Mouse (Mus musculus): ENCODE results near the gene Lgals2. TPM values are rescaled to one million over a fixed set of nuclear protein-coding genes. Genes with fewer than 3 reads are reported as not detected.

The Lgals2 gene
- total RNA-seq (2014; fragmentation: Nextera tagmentation) (not detected in 2 replicates), total RNA-seq (2017) (not detected in 2 replicates), polyA plus RNA-seq (2012) (not detected in 2 replicates)

DNA sequence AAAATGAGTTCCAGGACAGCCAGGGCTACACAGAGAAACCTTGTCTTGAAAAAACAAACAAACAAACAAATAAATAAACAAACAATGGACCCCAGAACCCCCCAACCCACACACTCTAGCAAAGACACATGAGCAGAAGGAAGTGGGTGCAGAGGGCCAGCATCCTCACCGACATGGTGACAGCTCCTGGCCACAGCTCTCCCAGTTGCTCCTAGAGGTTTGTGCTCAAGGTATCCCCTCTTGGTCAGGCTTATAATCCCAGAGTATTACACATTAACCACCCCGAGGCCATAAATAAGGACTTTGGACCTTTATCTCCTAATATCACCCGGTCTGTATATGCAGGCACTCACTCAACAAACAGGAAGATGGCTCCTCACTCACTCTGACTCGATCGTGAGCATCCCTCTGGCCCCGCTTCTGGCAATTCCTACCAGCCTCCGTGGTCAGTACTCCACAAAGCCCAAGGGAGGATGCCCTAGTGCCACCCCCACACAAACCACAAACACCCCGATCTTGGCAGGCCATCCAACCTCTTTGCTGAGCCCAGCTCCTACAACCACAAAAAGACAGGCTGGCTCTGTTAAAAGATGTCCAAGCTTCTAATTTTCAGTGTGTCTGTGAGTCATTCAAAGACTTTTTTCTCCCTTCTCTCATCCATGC is at the start of gene Lgals2:
TSS of gene Lgals2 (minus strand) at position 227 of the 663 bp plus-strand sequence.
- Histone ChIP-seq H3K4me3 (ENCODE audit: low read depth, low read length) (no peak within 1 kb of the TSS), H3K9me3 (replicated peaks) (no peaks in the 10 kb centered on the region), H3K27me3 (ENCODE audit: insufficient read depth, low read length) (peaks cover 60% of the 10 kb centered on the region), H3K4me1 (ENCODE audit: insufficient read depth, low read depth, low read length) (peaks cover 30% of the 10 kb centered on the region), H3K36me3 (replicated peaks) (no peaks in the 10 kb centered on the region)
- ATAC-seq (ENCODE audit: extremely low read depth, insufficient number of reproducible peaks, low FRiP score, poor library complexity, severe bottlenecking) = no peak
- no peak for TF ChIP-seq CTCF (IDR thresholded peaks at IDR 0.05; ENCODE audit: low read depth, low read length)
- DNase-seq (ENCODE audit: low spot score) = no peak

DNA sequence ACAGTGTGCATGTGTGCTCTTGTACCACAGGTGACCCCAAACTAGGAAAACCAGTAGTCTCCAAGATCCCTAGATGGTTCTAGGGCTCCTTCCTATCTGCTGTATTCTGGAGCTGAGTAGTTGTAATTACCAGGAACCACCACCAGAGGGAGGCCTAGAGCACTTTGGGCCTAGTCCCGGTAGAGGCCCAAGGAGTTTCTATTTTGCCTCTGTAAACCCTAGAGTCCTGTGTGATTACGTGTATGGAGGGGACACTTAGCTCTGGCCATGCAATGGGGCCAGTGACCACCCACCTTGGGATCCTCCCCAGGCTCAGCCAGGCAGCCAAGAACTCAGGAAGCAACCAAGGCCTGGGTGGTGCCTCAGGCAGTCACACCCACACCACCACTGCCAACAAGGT is 47.9 kb upstream of the Lgals2 start:
- Histone ChIP-seq H3K36me3 (replicated peaks) (peaks cover 78% of the 10 kb centered on the region), H3K4me3 (ENCODE audit: low read depth, low read length) (peak overlapping the region; percentile 65; the same call in 1 of the 2 replicates), H3K4me1 (ENCODE audit: insufficient read depth, low read depth, low read length) (peaks cover 79% of the 10 kb centered on the region), H3K27me3 (ENCODE audit: insufficient read depth, low read length) (no peaks in the 10 kb centered on the region), H3K9me3 (replicated peaks) (no peaks in the 10 kb centered on the region)
- no peak for ATAC-seq (ENCODE audit: extremely low read depth, insufficient number of reproducible peaks, low FRiP score, poor library complexity, severe bottlenecking)
- DNase-seq (ENCODE audit: low spot score) = no peak
- no peak for TF ChIP-seq GATA1 (IDR thresholded peaks at IDR 0.05; ENCODE audit: borderline replicate concordance, low read length)
- peak; percentile 94 for TF ChIP-seq CTCF (IDR thresholded peaks at IDR 0.05; ENCODE audit: low read depth, low read length)

GRCm38 (mm10) chr15:78901422-78901789 is 46.1 kb upstream of the Lgals2 start:
- Histone ChIP-seq H3K4me3 (ENCODE audit: low read depth, low read length) (peak overlapping the region; percentile 96), H3K36me3 (replicated peaks) (peaks cover 61% of the 10 kb centered on the region), H3K9me3 (replicated peaks) (no peaks in the 10 kb centered on the region), H3K4me1 (ENCODE audit: insufficient read depth, low read depth, low read length) (peaks cover 85% of the 10 kb centered on the region), H3K27me3 (ENCODE audit: insufficient read depth, low read length) (no peaks in the 10 kb centered on the region)
- TF ChIP-seq GATA2 (IDR thresholded peaks at IDR 0.05; ENCODE audit: borderline replicate concordance, low read depth, low read length) (no peak), POLR2AphosphoS5 (IDR thresholded peaks at IDR 0.05; ENCODE audit: insufficient replicate concordance, low read depth, low read length) (no peak), CTCF (IDR thresholded peaks at IDR 0.05; ENCODE audit: low read depth, low read length) (0 out of 2 replicates have a peak, but pooled peaks have one; percentile 9)
- DNase-seq (ENCODE audit: low spot score) = no peak
- no peak for ATAC-seq (ENCODE audit: extremely low read depth, insufficient number of reproducible peaks, low FRiP score, poor library complexity, severe bottlenecking)

GRCm38 (mm10) chr15:78900585-78901421 is 45.5 kb upstream of the Lgals2 start:
- H3K36me3 ChIP-seq (replicated peaks) = peaks cover 61% of the 10 kb centered on the region
- no peak for DNase-seq (ENCODE audit: low spot score)
- H3K9me3 ChIP-seq (replicated peaks) = no peaks in the 10 kb centered on the region
- peaks cover 86% of the 10 kb centered on the region for H3K4me1 ChIP-seq (ENCODE audit: insufficient read depth, low read depth, low read length)
- H3K27me3 ChIP-seq (ENCODE audit: insufficient read depth, low read length) = no peaks in the 10 kb centered on the region
- TF ChIP-seq GATA2 (IDR thresholded peaks at IDR 0.05; ENCODE audit: borderline replicate concordance, low read depth, low read length) (no peak), TAL1 (conservative IDR thresholded peaks at IDR 0.05; ENCODE audit: low read depth, low read length) (no peak), CTCF (IDR thresholded peaks at IDR 0.05; ENCODE audit: low read depth, low read length) (no peak), POLR2AphosphoS5 (IDR thresholded peaks at IDR 0.05; ENCODE audit: insufficient replicate concordance, low read depth, low read length) (no peak), GATA1 (IDR thresholded peaks at IDR 0.05; ENCODE audit: borderline replicate concordance, low read length) (no peak)
- peak overlapping the region; percentile 96 for H3K4me3 ChIP-seq (ENCODE audit: low read depth, low read length)
- ATAC-seq (ENCODE audit: extremely low read depth, insufficient number of reproducible peaks, low FRiP score, poor library complexity, severe bottlenecking) = no peak

DNA sequence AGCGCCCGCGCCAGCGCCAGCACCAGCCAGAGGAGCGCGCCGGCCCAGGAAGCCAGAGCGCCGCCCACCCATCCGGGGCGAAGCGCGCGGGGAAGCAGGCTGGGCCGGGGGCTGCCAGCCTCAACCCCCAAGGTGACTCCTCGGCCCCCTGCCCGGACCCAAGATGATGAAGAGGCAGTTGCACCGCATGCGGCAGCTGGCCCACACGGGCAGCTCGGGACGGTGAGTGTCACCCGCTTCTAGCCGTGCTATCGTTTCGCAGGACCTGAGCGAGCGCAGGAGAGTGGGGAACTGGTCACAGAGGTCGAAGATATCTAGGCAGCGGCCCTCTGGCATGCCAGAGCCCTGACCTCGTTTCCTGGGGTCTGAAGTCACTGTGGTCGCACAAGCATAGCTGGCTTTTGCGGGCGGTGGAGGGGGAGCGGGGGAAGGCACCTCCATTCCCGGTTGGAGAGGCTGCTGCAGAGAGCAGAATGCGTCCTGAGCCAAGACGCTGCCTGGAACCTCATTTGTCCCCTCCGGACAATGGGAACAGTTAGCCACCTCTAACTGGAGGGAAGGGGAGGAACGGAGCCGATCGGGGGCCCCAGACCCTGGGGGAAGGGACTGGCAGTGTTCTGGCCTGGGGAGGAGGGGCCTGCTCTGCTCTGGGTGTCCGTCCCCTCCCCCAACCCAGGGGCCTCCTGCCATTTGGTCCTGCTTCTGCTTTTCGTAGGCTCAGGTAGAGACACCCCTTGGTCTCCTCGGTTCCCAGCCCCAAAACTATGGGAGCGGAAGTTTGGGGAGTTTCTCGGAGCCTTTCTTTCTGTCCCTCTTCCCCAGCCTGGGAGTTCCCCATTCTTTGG is 44.6 kb upstream of the Lgals2 start, which contains the start of gene Sh3bp1:
TSS of gene Sh3bp1 (plus strand) at position 29 of the 845 bp plus-strand sequence.
- H3K27me3 ChIP-seq (ENCODE audit: insufficient read depth, low read length) = no peaks in the 10 kb centered on the region
- TF ChIP-seq POLR2AphosphoS5 (IDR thresholded peaks at IDR 0.05; ENCODE audit: insufficient replicate concordance, low read depth, low read length) = no peak
- no peak for TF ChIP-seq GATA2 (IDR thresholded peaks at IDR 0.05; ENCODE audit: borderline replicate concordance, low read depth, low read length)
- TF ChIP-seq TAL1 (conservative IDR thresholded peaks at IDR 0.05; ENCODE audit: low read depth, low read length) = no peak
- TF ChIP-seq CTCF (IDR thresholded peaks at IDR 0.05; ENCODE audit: low read depth, low read length) = no peak
- no peak for TF ChIP-seq GATA1 (IDR thresholded peaks at IDR 0.05; ENCODE audit: borderline replicate concordance, low read length)
- peaks cover 61% of the 10 kb centered on the region for H3K36me3 ChIP-seq (replicated peaks)
- peaks cover 86% of the 10 kb centered on the region for H3K4me1 ChIP-seq (ENCODE audit: insufficient read depth, low read depth, low read length)
- no peaks in the 10 kb centered on the region for H3K9me3 ChIP-seq (replicated peaks)
- ATAC-seq (ENCODE audit: extremely low read depth, insufficient number of reproducible peaks, low FRiP score, poor library complexity, severe bottlenecking) (peak; percentile 46; the same call in 1 of the 2 replicates), DNase-seq (ENCODE audit: low spot score) (peak; percentile 84)
- peak within 1 kb of the TSS; percentile 96 for H3K4me3 ChIP-seq (ENCODE audit: low read depth, low read length)

DNA sequence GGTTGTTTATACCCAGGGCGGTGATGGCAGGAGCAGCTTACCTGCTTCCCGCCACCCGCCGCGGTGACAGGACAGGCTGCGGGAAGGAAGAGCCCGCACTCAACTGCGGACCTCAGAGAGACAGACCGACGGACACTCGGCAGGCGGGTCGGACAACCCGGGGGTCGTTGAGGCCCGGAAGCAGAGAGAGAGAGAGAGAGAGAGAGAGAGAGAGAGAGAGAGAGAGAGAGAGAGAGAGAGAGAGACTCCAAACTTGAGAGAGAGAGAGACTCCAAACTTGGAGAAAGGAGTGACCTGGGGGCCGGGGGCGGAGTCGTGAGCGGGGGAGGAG is 44.0 kb upstream of the Lgals2 start, which contains the start of gene Gm49510:
TSS of gene Gm49510 (plus strand) at position 259 of the 331 bp plus-strand sequence.
- TF ChIP-seq CTCF (IDR thresholded peaks at IDR 0.05; ENCODE audit: low read depth, low read length) (no peak), POLR2AphosphoS5 (IDR thresholded peaks at IDR 0.05; ENCODE audit: insufficient replicate concordance, low read depth, low read length) (no peak), GATA1 (IDR thresholded peaks at IDR 0.05; ENCODE audit: borderline replicate concordance, low read length) (no peak)
- H3K4me1 ChIP-seq (ENCODE audit: insufficient read depth, low read depth, low read length) = peaks cover 86% of the 10 kb centered on the region
- no peaks in the 10 kb centered on the region for H3K9me3 ChIP-seq (replicated peaks)
- no peak for ATAC-seq (ENCODE audit: extremely low read depth, insufficient number of reproducible peaks, low FRiP score, poor library complexity, severe bottlenecking)
- H3K36me3 ChIP-seq (replicated peaks) = peaks cover 61% of the 10 kb centered on the region
- no peak for DNase-seq (ENCODE audit: low spot score)
- no peaks in the 10 kb centered on the region for H3K27me3 ChIP-seq (ENCODE audit: insufficient read depth, low read length)
- peak within 1 kb of the TSS; percentile 96 for H3K4me3 ChIP-seq (ENCODE audit: low read depth, low read length)

Data from G1E (cell line).